Mouse (Mus musculus): Measurements from ENCODE around the gene Sema3g.

GRCm38 (mm10) chr14:31217666-31218065, at the start of gene Sema3g:
- TF ChIP-seq CTCF (IDR thresholded peaks at IDR 0.05; ENCODE audit: borderline replicate concordance, insufficient read depth, low read length) (peak; percentile 29; the same call in 1 of the 2 replicates), POLR2A (IDR thresholded peaks at IDR 0.05; ENCODE audit: low read depth, low read length) (no peak)
